Mouse (Mus musculus) layer of hippocampus, adult 9-10 months (tissue): ENCODE results near the gene Abca1.
A peak's percentile ranks its signal among the peaks of the same experiment; 100 is the strongest.

Experiments
- DNase-seq: peaks from one replicate; pipeline ENCODE4 v3.0.0; 2022; ENCODE audit warnings: low spot score

Gene Abca1

GRCm38 (mm10) chr4:53083071-53083470 lies 76.6 kb downstream of the Abca1 start:
- no peak for DNase-seq

- no peak for DNase-seq
Measured at GRCm38 (mm10) chr4:53082451-53082850, 77.2 kb downstream of the Abca1 start.

- DNase-seq: no peak
Measured at GRCm38 (mm10) chr4:53081851-53082250, 77.8 kb downstream of the Abca1 start.

- no peak for DNase-seq
Measured at GRCm38 (mm10) chr4:53080290-53080689, 79.4 kb downstream of the Abca1 start.

- no peak for DNase-seq
Measured at GRCm38 (mm10) chr4:53078793-53079310, 80.8 kb downstream of the Abca1 start.

- DNase-seq: no peak
Measured at GRCm38 (mm10) chr4:53076788-53077350, 82.8 kb downstream of the Abca1 start.

- DNase-seq: no peak
Measured at GRCm38 (mm10) chr4:53073025-53073424, 86.7 kb downstream of the Abca1 start.

- DNase-seq: no peak
Measured at GRCm38 (mm10) chr4:53062301-53063008, 97.2 kb downstream of the Abca1 start.

GRCm38 (mm10) chr4:53046238-53047022 lies 113.3 kb downstream of the Abca1 start:
- no peak for DNase-seq

GRCm38 (mm10) chr4:53045807-53046206 lies 113.9 kb downstream of the Abca1 start:
- DNase-seq: no peak

- DNase-seq: no peak
Measured at GRCm38 (mm10) chr4:53043819-53044218, 115.9 kb downstream of the Abca1 start.

GRCm38 (mm10) chr4:53030326-53030948 lies 129.3 kb downstream of the Abca1 start:
- no peak for DNase-seq

- no peak for DNase-seq
Measured at GRCm38 (mm10) chr4:53027811-53028210, 131.9 kb downstream of the Abca1 start.

GRCm38 (mm10) chr4:53024397-53024796 lies 135.3 kb downstream of the Abca1 start:
- no peak for DNase-seq

GRCm38 (mm10) chr4:53023189-53023925 lies 136.3 kb downstream of the Abca1 start:
- DNase-seq: no peak

GRCm38 (mm10) chr4:53018392-53018791 lies 141.3 kb downstream of the Abca1 start:
- no peak for DNase-seq

- no peak for DNase-seq
Measured at GRCm38 (mm10) chr4:53015024-53015423, 144.7 kb downstream of the Abca1 start.

GRCm38 (mm10) chr4:53014421-53014820 lies 145.3 kb downstream of the Abca1 start:
- DNase-seq: no peak

- peak; percentile 85 for DNase-seq
Measured at GRCm38 (mm10) chr4:53011732-53012361, 147.8 kb downstream of the Abca1 start, which contains the start of gene Nipsnap3b. Gene Nipsnap3b (plus strand): TSS chr4:53011880.

- DNase-seq: no peak
Measured at GRCm38 (mm10) chr4:53009871-53010270, 149.8 kb downstream of the Abca1 start.

- no peak for DNase-seq
Measured at GRCm38 (mm10) chr4:53009183-53009582, 150.5 kb downstream of the Abca1 start.
